Mouse (Mus musculus) lung, postnatal 0 days (tissue): ENCODE measurements around the gene Gm10775. TPM values are rescaled to one million over a fixed set of nuclear protein-coding genes. Genes with fewer than 3 reads are reported as not detected.

ENCODE experiments used
- ATAC-seq: fragments of 200-750 bp; cut with Nextera tagmentation; 2 replicates; pipeline ENCODE4 v1.8.0; 2017; ENCODE audit warnings: moderate library complexity
- DNase-seq: peaks from one replicate; pipeline ENCODE4 v3.0.0-alpha.2; 2016; ENCODE audit warnings: low spot score
- H3K27ac ChIP-seq: fragments of 300-500 bp; sonication (generic); 2 replicates; pipeline ENCODE4 v1.5.1; 2014; ENCODE audit warnings: antibody characterized with exemption, mild to moderate bottlenecking, low read length, mixed read lengths
- H3K27me3 ChIP-seq: fragments of 300-500 bp; sonication (generic); replicated peaks from 2 replicates; pipeline ENCODE4 v1.6.1; 2014; ENCODE audit warnings: low read length, mixed read lengths; ENCODE audit not compliant: insufficient read depth
- H3K36me3 ChIP-seq: fragments of 300-500 bp; sonication (generic); 2 replicates; pipeline ENCODE4 v1.6.1; 2014; ENCODE audit warnings: low read length, mixed read lengths; ENCODE audit not compliant: insufficient read depth
- H3K4me1 ChIP-seq: fragments of 300-500 bp; sonication (generic); 2 replicates; pipeline ENCODE4 v1.6.1; 2014; ENCODE audit warnings: antibody characterized with exemption, low read depth, low read length, mixed read lengths; ENCODE audit not compliant: insufficient read depth
- H3K4me2 ChIP-seq: fragments of 300-500 bp; sonication (generic); replicated peaks from 2 replicates; pipeline ENCODE4 v1.6.1; 2014; ENCODE audit warnings: low read depth, mild to moderate bottlenecking, low read length, moderate library complexity, mixed read lengths
- H3K4me3 ChIP-seq: fragments of 300-500 bp; sonication (generic); 2 replicates; pipeline ENCODE4 v1.5.1; 2014; ENCODE audit warnings: low read depth, low read length
- H3K9ac ChIP-seq: fragments of 300-500 bp; sonication (generic); replicated peaks from 2 replicates; pipeline ENCODE4 v1.6.1; 2014; ENCODE audit warnings: low read depth, mild to moderate bottlenecking
- H3K9me3 ChIP-seq: fragments of 300-500 bp; sonication (generic); 2 replicates; pipeline ENCODE4 v1.6.1; 2016; ENCODE audit warnings: low read length, mixed read lengths
- CTCF ChIP-seq: IDR thresholded peaks from 2 replicates; pipeline ENCODE4 v1.5.1; 2016; ENCODE audit warnings: antibody characterized with exemption, mild to moderate bottlenecking
- EP300 ChIP-seq: IDR thresholded peaks from 2 replicates; pipeline ENCODE4 v1.6.1; 2016; ENCODE audit warnings: antibody characterized with exemption, mild to moderate bottlenecking, control low read depth
- WGBS: fragments of 180-500 bp; shearing (Covaris S2); extraction: QIAGEN DNeasy Blood & Tissue Kit; methylation state at CpG from one replicate; pipeline ENCODE4 v1.1.7; 2014; 5-methylcytosine and 5-hydroxymethylcytosine counted together
- polyA plus RNA-seq: library from polyadenylated mRNA; unstranded; fragments of >200 nt; fragmentation: Nextera tagmentation; extraction: Ambion mirVana; gene quantifications from 2 replicates; pipeline ENCODE4 v1.2.1, GENCODE M21; 2015

Gene Gm10775
- polyA plus RNA-seq, 1 experiment from 2014 or later: not detected

GRCm38 (mm10) chr13:65278383-65279341 lies 19.3 kb downstream of the Gm10775 start, which contains the start of gene Zfp369:
Zfp369 (plus strand) TSS chr13:65278814.
- no peak for TF ChIP-seq EP300
- TF ChIP-seq CTCF: peak; percentile 45
- Histone ChIP-seq H3K4me2 (peak within 1 kb of the TSS; percentile 61), H3K4me1 (0 out of 2 replicates have a peak, but pooled peaks cover 3% of the 10 kb centered on the region), H3K36me3 (no peaks in the 10 kb centered on the region), H3K27me3 (no peaks in the 10 kb centered on the region), H3K27ac (peak within 1 kb of the TSS; percentile 81), H3K9ac (peak within 1 kb of the TSS; percentile 61), H3K9me3 (no peaks in the 10 kb centered on the region), H3K4me3 (peak within 1 kb of the TSS; percentile 74)
- DNase-seq (peak; percentile 98), ATAC-seq (peak; percentile 99)
- WGBS: 0% methylated on average over 50 of the region's 50 CpGs

DNA sequence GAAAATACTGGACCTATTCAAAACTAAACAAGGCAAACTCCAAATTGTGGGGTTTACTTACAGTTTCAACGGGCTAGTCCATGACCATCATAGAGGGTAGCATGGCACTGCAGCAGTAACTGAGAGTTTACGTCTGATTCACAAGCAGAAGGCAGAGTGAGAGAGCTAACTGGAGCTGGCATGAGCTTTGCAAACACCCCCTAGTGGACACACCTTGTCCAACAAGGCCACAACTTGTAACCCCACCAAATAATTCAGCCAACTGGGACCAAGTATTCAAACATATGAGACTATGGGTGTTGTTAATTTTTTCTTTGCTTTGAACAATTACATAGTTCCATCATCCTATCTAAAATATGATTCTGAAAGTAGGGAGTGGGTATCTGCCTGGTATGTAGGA lies 27.4 kb downstream of the Gm10775 start:
- Histone ChIP-seq H3K27ac (no peak overlapping the region), H3K36me3 (peaks cover 26% of the 10 kb centered on the region), H3K9me3 (peaks cover 7% of the 10 kb centered on the region; the same call in 1 of the 2 replicates), H3K27me3 (no peaks in the 10 kb centered on the region), H3K4me1 (no peaks in the 10 kb centered on the region), H3K4me2 (no peak overlapping the region), H3K4me3 (no peak overlapping the region), H3K9ac (no peak overlapping the region)
- TF ChIP-seq EP300: no peak
- no peak for TF ChIP-seq CTCF
- WGBS: 80% methylated on average over 2 of the region's 2 CpGs
- ATAC-seq (no peak), DNase-seq (no peak)

- Histone ChIP-seq H3K4me2 (no peak overlapping the region), H3K4me3 (no peak overlapping the region), H3K36me3 (peaks cover 44% of the 10 kb centered on the region), H3K9ac (no peak overlapping the region), H3K9me3 (peaks cover 29% of the 10 kb centered on the region), H3K27ac (no peak overlapping the region), H3K27me3 (no peaks in the 10 kb centered on the region), H3K4me1 (no peaks in the 10 kb centered on the region)
- DNase-seq (no peak), ATAC-seq (no peak)
- 96% methylated on average over 4 of the region's 4 CpGs for WGBS
- TF ChIP-seq CTCF: no peak
- TF ChIP-seq EP300: no peak
These were observed 37.0 kb downstream of the Gm10775 start for GRCm38 (mm10) chr13:65296354-65296753.

Other genes starting within 250 kb of the Gm10775 start
- not detected in 2 replicates for gene Spata31d1c, start 226.5 kb upstream of the Gm10775 start, polyA plus RNA-seq
- not detected in 2 replicates for gene Prss47, start 206.8 kb upstream of the Gm10775 start, polyA plus RNA-seq
- 46.1 and 52.2 TPM in 2 replicates for gene Mfsd14b, start 146.6 kb upstream of the Gm10775 start, polyA plus RNA-seq
- not detected in 2 replicates for gene Olfr465-ps1, start 121.5 kb upstream of the Gm10775 start, polyA plus RNA-seq
- not detected in 2 replicates for gene Olfr466, start 109.3 kb upstream of the Gm10775 start, polyA plus RNA-seq
- not detected in 2 replicates for gene Nlrp4f, start 53.6 kb upstream of the Gm10775 start, polyA plus RNA-seq
- gene Zfp369, start 19.3 kb downstream of the Gm10775 start, polyA plus RNA-seq: 7.0 and 7.7 TPM in 2 replicates